Mouse (Mus musculus): ENCODE measurements around the gene Upk1a. TPM values are rescaled to one million over a fixed set of nuclear protein-coding genes. Genes with fewer than 3 reads are reported as not detected.

Gene Upk1a
- polyA plus RNA-seq, 1 experiment from 2014 or later: 13.0 TPM

- H3K27me3 ChIP-seq (ENCODE audit: insufficient read depth, low read length): no peaks in the 10 kb centered on the region
- H3K4me2 ChIP-seq (replicated peaks; ENCODE audit: low read depth, low read length): peak within 1 kb of the TSS; percentile 78
- peak within 1 kb of the TSS; percentile 82 for H3K4me3 ChIP-seq (ENCODE audit: low read length)
- peaks cover 13% of the 10 kb centered on the region for H3K4me1 ChIP-seq (ENCODE audit: insufficient read depth, low read length)
- peak within 1 kb of the TSS; percentile 89 for H3K9ac ChIP-seq (replicated peaks; ENCODE audit: low read length)
- H3K9me3 ChIP-seq (ENCODE audit: low read length): no peaks in the 10 kb centered on the region
- WGBS: under 1% methylated on average over 44 of the region's 45 CpGs
- peaks cover 29% of the 10 kb centered on the region for H3K36me3 ChIP-seq (ENCODE audit: insufficient read depth, low read length)
- peak; percentile 86 for ATAC-seq (ENCODE audit: low FRiP score, low TSS enrichment)
- peak within 1 kb of the TSS; percentile 99 for H3K27ac ChIP-seq (ENCODE audit: low read length)
Observed at GRCm38 (mm10) chr7:30563117-30563905, 49.3 kb downstream of the Upk1a start, which contains the start of the genes U2af1l4, Gm49396 and Psenen. TSS of gene U2af1l4 (plus strand) at chr7:30563301. TSS of gene Gm49396 (plus strand) at chr7:30563344. TSS of gene Psenen (minus strand) at chr7:30563627.

- H3K4me2 ChIP-seq (replicated peaks; ENCODE audit: low read depth, low read length): peak overlapping the region; percentile 78
- no peaks in the 10 kb centered on the region for H3K27me3 ChIP-seq (ENCODE audit: insufficient read depth, low read length)
- peak overlapping the region; percentile 81 for H3K9ac ChIP-seq (replicated peaks; ENCODE audit: low read length)
- H3K9me3 ChIP-seq (ENCODE audit: low read length): no peaks in the 10 kb centered on the region
- WGBS: under 1% methylated on average over 27 of the region's 27 CpGs
- peaks cover 25% of the 10 kb centered on the region for H3K36me3 ChIP-seq (ENCODE audit: insufficient read depth, low read length)
- peak overlapping the region; percentile 82 for H3K4me3 ChIP-seq (ENCODE audit: low read length)
- peak overlapping the region; percentile 79 for H3K27ac ChIP-seq (ENCODE audit: low read length)
- H3K4me1 ChIP-seq (ENCODE audit: insufficient read depth, low read length): peaks cover 19% of the 10 kb centered on the region
- ATAC-seq (ENCODE audit: low FRiP score, low TSS enrichment): 0 out of 2 replicates have a peak, but pooled peaks have one; percentile 4
Observed at GRCm38 (mm10) chr7:30562526-30563116, 50.0 kb downstream of the Upk1a start.

- H3K4me2 ChIP-seq (replicated peaks; ENCODE audit: low read depth, low read length): no peak overlapping the region
- WGBS: 64% methylated on average over 2 of the region's 2 CpGs
Observed at GRCm38 (mm10) chr7:30560296-30560695, 52.4 kb downstream of the Upk1a start.

GRCm38 (mm10) chr7:30559443-30559954 is 53.1 kb downstream of the Upk1a start, which contains the start of gene Lin37:
TSS of gene Lin37 (minus strand) at chr7:30559838.
- ATAC-seq (ENCODE audit: low FRiP score, low TSS enrichment): peak; percentile 89
- Histone ChIP-seq H3K27ac (ENCODE audit: low read length) (peak within 1 kb of the TSS; percentile 48), H3K36me3 (ENCODE audit: insufficient read depth, low read length) (peaks cover 25% of the 10 kb centered on the region), H3K4me2 (replicated peaks; ENCODE audit: low read depth, low read length) (peak within 1 kb of the TSS; percentile 96), H3K27me3 (ENCODE audit: insufficient read depth, low read length) (no peaks in the 10 kb centered on the region), H3K4me3 (ENCODE audit: low read length) (peak within 1 kb of the TSS; percentile 81), H3K4me1 (ENCODE audit: insufficient read depth, low read length) (peaks cover 19% of the 10 kb centered on the region), H3K9ac (replicated peaks; ENCODE audit: low read length) (peak within 1 kb of the TSS; percentile 83), H3K9me3 (ENCODE audit: low read length) (no peaks in the 10 kb centered on the region)
- WGBS: under 1% methylated on average over 20 of the region's 20 CpGs

More at GRCm38 (mm10) chr7:30560296-30560695, 52.4 kb downstream of the Upk1a start:
- no peak overlapping the region for H3K9ac ChIP-seq (replicated peaks; ENCODE audit: low read length)
- no peaks in the 10 kb centered on the region for H3K27me3 ChIP-seq (ENCODE audit: insufficient read depth, low read length)
- peaks cover 19% of the 10 kb centered on the region for H3K4me1 ChIP-seq (ENCODE audit: insufficient read depth, low read length)
- no peaks in the 10 kb centered on the region for H3K9me3 ChIP-seq (ENCODE audit: low read length)
- H3K36me3 ChIP-seq (ENCODE audit: insufficient read depth, low read length): peaks cover 22% of the 10 kb centered on the region
- ATAC-seq (ENCODE audit: low FRiP score, low TSS enrichment): no peak
- no peak overlapping the region for H3K27ac ChIP-seq (ENCODE audit: low read length)
- no peak overlapping the region for H3K4me3 ChIP-seq (ENCODE audit: low read length)

GRCm38 (mm10) chr7:30558656-30559442 is 53.8 kb downstream of the Upk1a start:
- H3K4me3 ChIP-seq (ENCODE audit: low read length): peak overlapping the region; percentile 81
- peaks cover 31% of the 10 kb centered on the region for H3K36me3 ChIP-seq (ENCODE audit: insufficient read depth, low read length)
- H3K27me3 ChIP-seq (ENCODE audit: insufficient read depth, low read length): no peaks in the 10 kb centered on the region
- H3K9me3 ChIP-seq (ENCODE audit: low read length): no peaks in the 10 kb centered on the region
- H3K27ac ChIP-seq (ENCODE audit: low read length): peak overlapping the region; percentile 17; the same call in 1 of the 2 replicates
- peak overlapping the region; percentile 96 for H3K4me2 ChIP-seq (replicated peaks; ENCODE audit: low read depth, low read length)
- peaks cover 14% of the 10 kb centered on the region for H3K4me1 ChIP-seq (ENCODE audit: insufficient read depth, low read length)
- 13% methylated on average over 12 of the region's 12 CpGs for WGBS
- no peak for ATAC-seq (ENCODE audit: low FRiP score, low TSS enrichment)
- peak overlapping the region; percentile 83 for H3K9ac ChIP-seq (replicated peaks; ENCODE audit: low read length)

- ATAC-seq (ENCODE audit: low FRiP score, low TSS enrichment): no peak
- H3K9ac ChIP-seq (replicated peaks; ENCODE audit: low read length): peak overlapping the region; percentile 83
Observed at GRCm38 (mm10) chr7:30557901-30558514, 54.6 kb downstream of the Upk1a start.

GRCm38 (mm10) chr7:30556894-30557536 is 55.6 kb downstream of the Upk1a start:
- no peak overlapping the region for H3K9ac ChIP-seq (replicated peaks; ENCODE audit: low read length)
- no peak overlapping the region for H3K4me3 ChIP-seq (ENCODE audit: low read length)
- peaks cover 31% of the 10 kb centered on the region for H3K36me3 ChIP-seq (ENCODE audit: insufficient read depth, low read length)
- ATAC-seq (ENCODE audit: low FRiP score, low TSS enrichment): no peak
- no peaks in the 10 kb centered on the region for H3K9me3 ChIP-seq (ENCODE audit: low read length)
- peaks cover 26% of the 10 kb centered on the region for H3K4me1 ChIP-seq (ENCODE audit: insufficient read depth, low read length)
- no peak overlapping the region for H3K4me2 ChIP-seq (replicated peaks; ENCODE audit: low read depth, low read length)
- 93% methylated on average over 18 of the region's 18 CpGs for WGBS
- no peak overlapping the region for H3K27ac ChIP-seq (ENCODE audit: low read length)
- H3K27me3 ChIP-seq (ENCODE audit: insufficient read depth, low read length): no peaks in the 10 kb centered on the region

More at GRCm38 (mm10) chr7:30557901-30558514, 54.6 kb downstream of the Upk1a start:
- Histone ChIP-seq H3K4me2 (replicated peaks; ENCODE audit: low read depth, low read length) (peak overlapping the region; percentile 96), H3K4me3 (ENCODE audit: low read length) (peak overlapping the region; percentile 81), H3K9me3 (ENCODE audit: low read length) (no peaks in the 10 kb centered on the region), H3K27ac (ENCODE audit: low read length) (no peak overlapping the region), H3K4me1 (ENCODE audit: insufficient read depth, low read length) (peaks cover 21% of the 10 kb centered on the region), H3K36me3 (ENCODE audit: insufficient read depth, low read length) (peaks cover 31% of the 10 kb centered on the region), H3K27me3 (ENCODE audit: insufficient read depth, low read length) (no peaks in the 10 kb centered on the region)
- 84% methylated on average over 13 of the region's 13 CpGs for WGBS

GRCm38 (mm10) chr7:30553810-30554584 is 58.6 kb downstream of the Upk1a start:
- Histone ChIP-seq H3K4me3 (ENCODE audit: low read length) (peak overlapping the region; percentile 76), H3K9ac (replicated peaks; ENCODE audit: low read length) (peak overlapping the region; percentile 84; the same call in 1 of the 2 replicates), H3K36me3 (ENCODE audit: insufficient read depth, low read length) (peaks cover 34% of the 10 kb centered on the region), H3K9me3 (ENCODE audit: low read length) (no peaks in the 10 kb centered on the region), H3K4me2 (replicated peaks; ENCODE audit: low read depth, low read length) (peak overlapping the region; percentile 95), H3K27ac (ENCODE audit: low read length) (no peak overlapping the region), H3K4me1 (ENCODE audit: insufficient read depth, low read length) (peaks cover 34% of the 10 kb centered on the region), H3K27me3 (ENCODE audit: insufficient read depth, low read length) (no peaks in the 10 kb centered on the region)
- 83% methylated on average over 22 of the region's 22 CpGs for WGBS
- no peak for ATAC-seq (ENCODE audit: low FRiP score, low TSS enrichment)
